Mouse (Mus musculus) ES-E14 (cell line): Measurements from ENCODE around the gene Ncmap. TPM values are rescaled to one million over a fixed set of nuclear protein-coding genes. Genes with fewer than 3 reads are reported as not detected.
"Not testable (repeated sequence)": the region's sequence is repeated elsewhere in the genome, so short reads cannot be mapped to it uniquely, and the experiment has no call there.

Source experiments
- DNase-seq: peaks from one replicate; pipeline ENCODE4 v3.0.0-alpha.2; 2013; ENCODE audit warnings: low read depth, low spot score
- H3K27ac ChIP-seq: 2 replicates; pipeline ENCODE4 v1.5.1; 2012; ENCODE audit warnings: low read depth, mild to moderate bottlenecking, low read length, moderate library complexity, mixed read lengths; ENCODE audit not compliant: poor library complexity, insufficient read depth, severe bottlenecking
- H3K36me3 ChIP-seq: 2 replicates; pipeline ENCODE4 v1.6.1; 2012; ENCODE audit warnings: mild to moderate bottlenecking, low read length, moderate library complexity, mixed read lengths; ENCODE audit not compliant: control insufficient read depth, poor library complexity, insufficient read depth, severe bottlenecking
- H3K4me1 ChIP-seq, 2 experiments: fragments of 150-350 bp in 1 of 2; sonication (generic) in 1 of 2; 2 replicates each; pipeline ENCODE4 v1.6.1; 2012; ENCODE audit warnings: low read length in 2 of 2, mild to moderate bottlenecking in 1 of 2, mixed read lengths in 1 of 2; ENCODE audit not compliant: control insufficient read depth in 2 of 2, insufficient read depth in 2 of 2, poor library complexity in 1 of 2
- H3K4me3 ChIP-seq, 2 experiments: fragments of 150-350 bp in 1 of 2; sonication (generic) in 1 of 2; 2 replicates each; pipeline ENCODE4 v1.5.1; 2012; ENCODE audit warnings: low read length in 2 of 2, low read depth in 1 of 2, mild to moderate bottlenecking in 1 of 2, mixed read lengths in 1 of 2; ENCODE audit not compliant: insufficient read depth in 1 of 2, poor library complexity in 1 of 2, severe bottlenecking in 1 of 2
- H3K9ac ChIP-seq: 2 replicates; pipeline ENCODE4 v1.6.1; 2012; ENCODE audit warnings: low read depth, mild to moderate bottlenecking, low read length, mixed read lengths; ENCODE audit not compliant: poor library complexity, insufficient read depth, severe bottlenecking
- H3K9me3 ChIP-seq: fragments of 150-350 bp; sonication (generic); 2 replicates; pipeline ENCODE4 v1.6.1; 2012; ENCODE audit warnings: low read depth, mild to moderate bottlenecking, low read length; ENCODE audit not compliant: control insufficient read depth, insufficient read depth
- CHD2 ChIP-seq: IDR thresholded peaks from 2 replicates; pipeline ENCODE4 v1.6.1; 2014; ENCODE audit warnings: mild to moderate bottlenecking, low read depth, low read length, inconsistent platforms
- HCFC1 ChIP-seq: IDR thresholded peaks from 2 replicates; pipeline ENCODE4 v1.6.1; 2012; ENCODE audit warnings: low read length, inconsistent platforms, borderline replicate concordance; ENCODE audit not compliant: insufficient read depth
- MAFK ChIP-seq: IDR thresholded peaks from 2 replicates; pipeline ENCODE4 v1.6.1; 2014; ENCODE audit warnings: mild to moderate bottlenecking, low read depth, low read length, inconsistent platforms; ENCODE audit not compliant: insufficient read depth
- ZC3H11A ChIP-seq: IDR thresholded peaks from 2 replicates; pipeline ENCODE4 v1.6.1; 2012; ENCODE audit warnings: low read depth, mild to moderate bottlenecking, inconsistent platforms, low read length, borderline replicate concordance
- ZNF384 ChIP-seq: IDR thresholded peaks from 2 replicates; pipeline ENCODE4 v1.6.1; 2012; ENCODE audit warnings: low read depth, low read length, inconsistent platforms
- in situ Hi-C, 2 experiments: fragments of 600-800 bp; cut with MboI; formaldehyde crosslinking; loops; one replicate each; pipeline ENCODE4 v1.15.1; 2025; ENCODE audit warnings: low sequenced_read_pairs in 2 of 2, inconsistent platforms in 1 of 2; ENCODE audit not compliant: unreplicated experiment in 2 of 2
- total RNA-seq: library from RNA; depleted of rRNA; stranded (reverse); fragments of 300-350 nt; gene quantifications from 2 replicates; pipeline ENCODE4 v1.2.3, GENCODE M21; 2012

The Ncmap gene
- total RNA-seq, 1 experiment = 1.6 TPM

- in situ Hi-C loops = no loop called here
- DNase-seq = no peak
- Histone ChIP-seq H3K27ac (no peak overlapping the region), H3K9me3 (no peaks in the 10 kb centered on the region), H3K4me1 (peaks cover 4% of the 10 kb centered on the region in 2 experiments; a peak in 3 of 4 replicates), H3K36me3 (no peaks in the 10 kb centered on the region), H3K9ac (no peak overlapping the region), H3K4me3 (no peak overlapping the region)
- TF ChIP-seq CHD2 (no peak), ZC3H11A (no peak), HCFC1 (no peak)
Measured at GRCm38 (mm10) chr4:135355886-135356550, 42.0 kb downstream of the Ncmap start.

GRCm38 (mm10) chr4:135354751-135355150 is 43.3 kb downstream of the Ncmap start:
- H3K4me3 ChIP-seq, H3K27ac ChIP-seq, DNase-seq, in situ Hi-C loops, H3K4me1 ChIP-seq, H3K9me3 ChIP-seq, H3K36me3 ChIP-seq, H3K9ac ChIP-seq: not testable (repeated sequence)

- in situ Hi-C loops = no loop called here
- Histone ChIP-seq H3K9me3 (no peaks in the 10 kb centered on the region), H3K36me3 (peaks cover 2% of the 10 kb centered on the region), H3K9ac (peak overlapping the region; percentile 89), H3K4me3 (peak overlapping the region; percentile 74 to 75), H3K27ac (peak overlapping the region; percentile 96), H3K4me1 (peaks cover 4 to 6% of the 10 kb centered on the region in 2 experiments; a peak in 3 of 4 replicates)
- no peak for DNase-seq
- TF ChIP-seq MAFK = no peak
- TF ChIP-seq ZNF384 = no peak
- no peak for TF ChIP-seq CHD2
- no peak for TF ChIP-seq HCFC1
- TF ChIP-seq ZC3H11A = no peak
Measured at GRCm38 (mm10) chr4:135353794-135354450, 44.1 kb downstream of the Ncmap start.

- Histone ChIP-seq H3K4me3 (peak within 1 kb of the TSS; percentile 88 to 92), H3K4me1 (peaks cover 4 to 6% of the 10 kb centered on the region in 2 experiments; a peak in 3 of 4 replicates), H3K36me3 (peaks cover 6% of the 10 kb centered on the region), H3K9me3 (no peaks in the 10 kb centered on the region), H3K9ac (peak within 1 kb of the TSS; percentile 97), H3K27ac (peak within 1 kb of the TSS; percentile 96)
- in situ Hi-C loops = no loop called here
- TF ChIP-seq MAFK (0 out of 2 replicates have a peak, but pooled peaks have one; percentile 37), HCFC1 (peak; percentile 47; the same call in 1 of the 2 replicates), CHD2 (no peak), ZNF384 (peak; percentile 100), ZC3H11A (no peak)
- peak; percentile 93 for DNase-seq
Measured at GRCm38 (mm10) chr4:135353066-135353793, 44.8 kb downstream of the Ncmap start, which contains the start of gene Srrm1. Srrm1 (minus strand) TSS chr4:135353321.
